Comparison of ENCODE assay signal across 29 mouse cellular contexts in the genomic region with DNA sequence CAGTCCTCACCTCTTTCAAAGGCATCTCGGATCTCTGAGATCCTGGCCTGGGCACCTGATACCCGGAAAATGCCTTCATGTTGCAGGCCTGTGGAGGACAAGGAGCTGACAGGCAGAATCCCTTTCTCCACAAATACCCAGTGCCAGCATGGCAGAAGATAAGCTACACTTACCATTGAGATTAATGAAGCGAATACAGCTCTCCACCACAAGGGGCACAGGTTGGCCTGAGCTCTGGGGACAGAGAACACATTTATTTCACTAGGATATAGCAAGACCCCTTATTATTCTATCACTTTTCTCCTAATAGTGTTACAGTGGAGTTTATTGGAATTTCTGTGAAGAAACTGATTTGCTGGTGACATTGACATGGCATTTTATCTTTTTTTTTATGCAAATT. TPM values are rescaled to one million over a fixed set of nuclear protein-coding genes. Genes with fewer than 3 reads are reported as not detected.
A peak's percentile ranks its signal among the peaks of the same experiment; 100 is the strongest.
DNase-seq lines count a peak whose midpoint lies in the region; ATAC-seq and TF ChIP-seq lines count a peak whose summit lies in the region.
"Had no signal": no experiment of that assay in that cellular context is flagged by ENCODE, and none has a peak within 500 bp of the region (broad histone marks: within the 10 kb centered on the region; RNA-seq: fewer than 3 reads in every experiment).

No protein-coding gene starts in this region.

- WGBS in kidney, postnatal 0 days = 74% methylated on average over 3 of the region's 3 CpGs
- 82% methylated on average over 3 of the region's 3 CpGs for WGBS in kidney, embryonic 14.5 days
- WGBS in lung, postnatal 0 days = 59% methylated on average over 3 of the region's 3 CpGs
- WGBS in thymus, adult 2 months = 98% methylated on average over 3 of the region's 3 CpGs

- no peaks in the 10 kb centered on the region for H3K9me3 ChIP-seq in kidney, postnatal 0 days (replicated peaks; ENCODE audit: low read length)
- H3K9me3 ChIP-seq in kidney, embryonic 14.5 days (ENCODE audit: control insufficient read depth, low read length) = no peaks in the 10 kb centered on the region
- H3K9me3 ChIP-seq in lung, postnatal 0 days (ENCODE audit: low read length) = no peaks in the 10 kb centered on the region
- H3K9me3 ChIP-seq: forebrain, embryonic 12.5 days; G1E; heart, embryonic 15.5 days; hindbrain, embryonic 12.5 days; liver, embryonic 13.5 days; midbrain, embryonic 12.5 days; neural tube, embryonic 15.5 days had no signal

- H3K4me3 ChIP-seq in kidney, postnatal 0 days (replicated peaks; ENCODE audit: low read depth, low read length) = no peak overlapping the region
- H3K4me3 ChIP-seq in kidney, embryonic 14.5 days (ENCODE audit: low read length) = no peak overlapping the region
- no peak overlapping the region for H3K4me3 ChIP-seq in lung, postnatal 0 days (ENCODE audit: low read depth, low read length)
- H3K4me3 ChIP-seq in thymus, adult 2 months (ENCODE audit: control insufficient read depth, insufficient read depth, low read length) = no peak overlapping the region
- H3K4me3 ChIP-seq: forebrain, embryonic 12.5 days; heart, embryonic 15.5 days; hindbrain, embryonic 12.5 days; liver, embryonic 13.5 days; midbrain, embryonic 12.5 days; myocyte; neural tube, embryonic 15.5 days had no signal

- no peak overlapping the region for H3K9ac ChIP-seq in kidney, postnatal 0 days (ENCODE audit: low read depth, low read length)
- no peak overlapping the region for H3K9ac ChIP-seq in kidney, embryonic 14.5 days (ENCODE audit: low read depth, low read length)
- no peak overlapping the region for H3K9ac ChIP-seq in lung, postnatal 0 days (replicated peaks; ENCODE audit: low read depth)
- H3K9ac ChIP-seq: forebrain, embryonic 12.5 days; heart, embryonic 15.5 days; hindbrain, embryonic 12.5 days; liver, embryonic 13.5 days; midbrain, embryonic 12.5 days; neural tube, embryonic 15.5 days had no signal

- no peaks in the 10 kb centered on the region for H3K36me3 ChIP-seq in kidney, postnatal 0 days (ENCODE audit: insufficient read depth, low read length)
- no peaks in the 10 kb centered on the region for H3K36me3 ChIP-seq in kidney, embryonic 14.5 days (ENCODE audit: control insufficient read depth, insufficient read depth, low read length)
- H3K36me3 ChIP-seq in lung, postnatal 0 days (ENCODE audit: insufficient read depth, low read length) = no peaks in the 10 kb centered on the region
- peaks cover 46% of the 10 kb centered on the region for H3K36me3 ChIP-seq in thymus, adult 2 months (ENCODE audit: control insufficient read depth, insufficient read depth, low read length)
- H3K36me3 ChIP-seq: forebrain, embryonic 12.5 days; G1E; heart, embryonic 15.5 days; hindbrain, embryonic 12.5 days; liver, embryonic 13.5 days; midbrain, embryonic 12.5 days; neural tube, embryonic 15.5 days had no signal

- peak; percentile 46 for TF ChIP-seq CTCF in kidney, postnatal 0 days (IDR thresholded peaks at IDR 0.05; ENCODE audit: low read depth)
- TF ChIP-seq CTCF in lung, postnatal 0 days (IDR thresholded peaks at IDR 0.05) = peak; percentile 49
- no peak for TF ChIP-seq CTCF in thymus, adult 2 months (IDR thresholded peaks at IDR 0.05; ENCODE audit: borderline replicate concordance, control insufficient read depth, extremely low read depth, insufficient read depth, low read length, poor library complexity)

- H3K4me2 ChIP-seq in kidney, postnatal 0 days (ENCODE audit: low read length) = no peak overlapping the region
- no peak overlapping the region for H3K4me2 ChIP-seq in kidney, embryonic 14.5 days (replicated peaks; ENCODE audit: low read depth, low read length)
- no peak overlapping the region for H3K4me2 ChIP-seq in lung, postnatal 0 days (replicated peaks; ENCODE audit: low read depth, low read length)
- H3K4me2 ChIP-seq: forebrain, embryonic 12.5 days; heart, embryonic 15.5 days; hindbrain, embryonic 12.5 days; liver, embryonic 13.5 days; midbrain, embryonic 12.5 days; neural tube, embryonic 15.5 days had no signal

- no peak for ATAC-seq in kidney, postnatal 0 days (replicated peaks; ENCODE audit: low FRiP score, low read depth)
- no peak for ATAC-seq in kidney, embryonic 14.5 days (ENCODE audit: low FRiP score, low TSS enrichment)
- ATAC-seq in lung, postnatal 0 days = no peak
- peak; percentile 74 for ATAC-seq in megakaryocyte progenitor cell, adult 5-6 weeks (replicated peaks; ENCODE audit: poor library complexity)
- ATAC-seq: CD4-positive, CD25-positive, alpha-beta regulatory T cell, adult 4 months had no signal

- TF ChIP-seq POLR2A in thymus, adult 2 months (IDR thresholded peaks at IDR 0.05; ENCODE audit: control insufficient read depth, extremely low read depth, insufficient read depth, low read length, poor library complexity) = no peak

- DNase-seq in kidney, postnatal 0 days (ENCODE audit: low spot score) = peak; percentile 11
- no peak for DNase-seq in lung, postnatal 0 days (ENCODE audit: low spot score)
- no peak for DNase-seq in lung, postnatal 25 days (ENCODE audit: low spot score)
- peak; percentile 24 for DNase-seq in MN1 (ENCODE audit: low spot score)
- DNase-seq in layer of hippocampus, adult 9-10 months (ENCODE audit: low spot score) = no peak
- DNase-seq in thymus, adult 2 months = no peak
- DNase-seq: adrenal gland, postnatal 36 days; cerebellum, adult 2 months; cerebellum, postnatal 36 days; gastrocnemius, postnatal 25 days; kidney, postnatal 10 days; liver, embryonic 13.5 days; lung, postnatal 4 days; right cerebral cortex, postnatal 25 days had no signal

- TF ChIP-seq EP300 in lung, postnatal 0 days (IDR thresholded peaks at IDR 0.05) = no peak

- H3K27ac ChIP-seq in kidney, postnatal 0 days = no peak overlapping the region
- H3K27ac ChIP-seq in kidney, embryonic 14.5 days (ENCODE audit: low read depth, low read length) = no peak overlapping the region
- no peak overlapping the region for H3K27ac ChIP-seq in lung, postnatal 0 days (ENCODE audit: low read length)
- no peak overlapping the region for H3K27ac ChIP-seq in thymus, adult 2 months (ENCODE audit: control insufficient read depth, insufficient read depth, low read length)
- H3K27ac ChIP-seq: forebrain, embryonic 12.5 days; heart, embryonic 15.5 days; hindbrain, embryonic 12.5 days; liver, embryonic 13.5 days; midbrain, embryonic 12.5 days; neural tube, embryonic 15.5 days had no signal

- no peaks in the 10 kb centered on the region for H3K27me3 ChIP-seq in kidney, postnatal 0 days (ENCODE audit: insufficient read depth, low read length)
- no peaks in the 10 kb centered on the region for H3K27me3 ChIP-seq in kidney, embryonic 14.5 days (ENCODE audit: control insufficient read depth, insufficient read depth, low read length)
- no peaks in the 10 kb centered on the region for H3K27me3 ChIP-seq in lung, postnatal 0 days (replicated peaks; ENCODE audit: insufficient read depth, low read length)
- no peaks in the 10 kb centered on the region for H3K27me3 ChIP-seq in thymus, adult 2 months (ENCODE audit: control insufficient read depth, insufficient read depth, low read length)
- H3K27me3 ChIP-seq: forebrain, embryonic 12.5 days; heart, embryonic 15.5 days; hindbrain, embryonic 12.5 days; liver, embryonic 13.5 days; midbrain, embryonic 12.5 days; neural tube, embryonic 15.5 days had no signal

- H3K4me1 ChIP-seq in kidney, postnatal 0 days (replicated peaks; ENCODE audit: insufficient read depth, low read length) = no peaks in the 10 kb centered on the region
- no peaks in the 10 kb centered on the region for H3K4me1 ChIP-seq in kidney, embryonic 14.5 days (ENCODE audit: control insufficient read depth, insufficient read depth, low read length)
- H3K4me1 ChIP-seq in lung, postnatal 0 days (ENCODE audit: insufficient read depth, low read depth, low read length) = no peaks in the 10 kb centered on the region
- no peaks in the 10 kb centered on the region for H3K4me1 ChIP-seq in thymus, adult 2 months (replicated peaks; ENCODE audit: control insufficient read depth, insufficient read depth, low read length)
- H3K4me1 ChIP-seq: forebrain, embryonic 12.5 days; heart, embryonic 15.5 days; hindbrain, embryonic 12.5 days; liver, embryonic 13.5 days; midbrain, embryonic 12.5 days; neural tube, embryonic 15.5 days had no signal

RNA-seq across cellular contexts. Expression of gene L1cam, which starts 2.1 kb away (rescaled TPM):
- 6.6 and 7.2 TPM in 2 replicates for polyA plus RNA-seq in kidney, postnatal 0 days (2015; fragmentation: Nextera tagmentation; extraction: Ambion mirVana)
- polyA plus RNA-seq in kidney, embryonic 14.5 days (2014; fragmentation: Nextera tagmentation; extraction: Ambion mirVana) = 4.2 and 6.1 TPM in 2 replicates
- 0.86 and 0.98 TPM in 2 replicates for polyA plus RNA-seq in lung, postnatal 0 days (2015; fragmentation: Nextera tagmentation; extraction: Ambion mirVana)
- 1.3 and 1.5 TPM in 2 replicates for total RNA-seq in megakaryocyte progenitor cell, adult 5-6 weeks (2015)
- 0.17 and 0.46 TPM in 2 replicates for total RNA-seq in megakaryocyte progenitor cell, adult 5-6 weeks (2017)
- 7.1 and 7.5 TPM in 2 replicates for polyA plus RNA-seq in thymus, adult 2 months (2012; rRNA removed)

RNA-seq across cellular contexts. Expression of gene Avpr2, which starts 6.1 kb away (rescaled TPM):
- 23.3 and 23.8 TPM in 2 replicates for polyA plus RNA-seq in kidney, postnatal 0 days (2015; fragmentation: Nextera tagmentation; extraction: Ambion mirVana)
- polyA plus RNA-seq in kidney, embryonic 14.5 days (2014; fragmentation: Nextera tagmentation; extraction: Ambion mirVana) = 2.3 and 4.4 TPM in 2 replicates
- 0.08 and 0.11 TPM in 2 replicates for polyA plus RNA-seq in lung, postnatal 0 days (2015; fragmentation: Nextera tagmentation; extraction: Ambion mirVana)
- not detected in 2 replicates for total RNA-seq in megakaryocyte progenitor cell, adult 5-6 weeks (2015)
- total RNA-seq in megakaryocyte progenitor cell, adult 5-6 weeks (2017) = 0.12 and 0.30 TPM in 2 replicates
- polyA plus RNA-seq in thymus, adult 2 months (2012; rRNA removed) = 0.06 and 0.26 TPM in 2 replicates
- total RNA-seq: adrenal gland, postnatal 36 days; G1E; gastrocnemius, postnatal 25 days; heart, adult 8-10 months; layer of hippocampus, adult 18-20 months; left cerebral cortex, adult 8-10 months had no signal
- polyA plus RNA-seq: G1E; myocyte; stomach, embryonic 14.5 days; urinary bladder, adult 2 months had no signal

RNA-seq across cellular contexts. Expression of gene Arhgap4, which starts 23.7 kb away (rescaled TPM):
- polyA plus RNA-seq in kidney, postnatal 0 days (2015; fragmentation: Nextera tagmentation; extraction: Ambion mirVana) = 2.8 and 3.1 TPM in 2 replicates
- 1.7 and 4.2 TPM in 2 replicates for polyA plus RNA-seq in kidney, embryonic 14.5 days (2014; fragmentation: Nextera tagmentation; extraction: Ambion mirVana)
- polyA plus RNA-seq in lung, postnatal 0 days (2015; fragmentation: Nextera tagmentation; extraction: Ambion mirVana) = 1.9 and 2.3 TPM in 2 replicates
- 21.8 and 25.2 TPM in 2 replicates for total RNA-seq in megakaryocyte progenitor cell, adult 5-6 weeks (2015)
- 39.2 and 40.1 TPM in 2 replicates for total RNA-seq in megakaryocyte progenitor cell, adult 5-6 weeks (2017)
- polyA plus RNA-seq in thymus, adult 2 months (2012; rRNA removed) = 574 and 583 TPM in 2 replicates

RNA-seq across cellular contexts. Expression of gene Naa10, which starts 23.8 kb away (rescaled TPM):
- polyA plus RNA-seq in kidney, postnatal 0 days (2015; fragmentation: Nextera tagmentation; extraction: Ambion mirVana) = 119 TPM in 2 replicates
- 140 and 168 TPM in 2 replicates for polyA plus RNA-seq in kidney, embryonic 14.5 days (2014; fragmentation: Nextera tagmentation; extraction: Ambion mirVana)
- polyA plus RNA-seq in lung, postnatal 0 days (2015; fragmentation: Nextera tagmentation; extraction: Ambion mirVana) = 54.6 and 55.3 TPM in 2 replicates
- 115 and 125 TPM in 2 replicates for total RNA-seq in megakaryocyte progenitor cell, adult 5-6 weeks (2015)
- 169 and 186 TPM in 2 replicates for total RNA-seq in megakaryocyte progenitor cell, adult 5-6 weeks (2017)
- polyA plus RNA-seq in thymus, adult 2 months (2012; rRNA removed) = 82.0 and 102 TPM in 2 replicates

RNA-seq across cellular contexts. Expression of gene Renbp, which starts 32.7 kb away (rescaled TPM):
- 83.0 and 85.6 TPM in 2 replicates for polyA plus RNA-seq in kidney, postnatal 0 days (2015; fragmentation: Nextera tagmentation; extraction: Ambion mirVana)
- polyA plus RNA-seq in kidney, embryonic 14.5 days (2014; fragmentation: Nextera tagmentation; extraction: Ambion mirVana) = 36.9 and 38.8 TPM in 2 replicates
- 79.4 and 83.5 TPM in 2 replicates for polyA plus RNA-seq in lung, postnatal 0 days (2015; fragmentation: Nextera tagmentation; extraction: Ambion mirVana)
- total RNA-seq in megakaryocyte progenitor cell, adult 5-6 weeks (2015) = 7.5 and 7.6 TPM in 2 replicates
- 17.6 and 33.4 TPM in 2 replicates for total RNA-seq in megakaryocyte progenitor cell, adult 5-6 weeks (2017)
- polyA plus RNA-seq in thymus, adult 2 months (2012; rRNA removed) = 13.7 and 16.1 TPM in 2 replicates

Comparison
In these comparisons a context has a peak if more than half of its experiments do, and no peak if none do; other contexts are left out.
1. DNase-seq: peak in kidney, postnatal 0 days (single experiment) and MN1 (single experiment); none in lung, postnatal 0 days (single experiment), lung, postnatal 25 days (single experiment), layer of hippocampus, adult 9-10 months (single experiment) and thymus, adult 2 months (single experiment).
2. RNA of gene Arhgap4, which starts 23.7 kb away (polyA plus RNA-seq): 574 to 583 TPM in thymus, adult 2 months; 1.7 to 4.2 TPM in kidney, embryonic 14.5 days, 2.8 to 3.1 TPM in kidney, postnatal 0 days and 1.9 to 2.3 TPM in lung, postnatal 0 days; every median in the first group is over 100 times any median in the second.